Mouse (Mus musculus): Measurements from ENCODE around the gene Npepps. TPM values are rescaled to one million over a fixed set of nuclear protein-coding genes. Genes with fewer than 3 reads are reported as not detected.

Gene Npepps
- polyA plus RNA-seq, 1 experiment from 2014 or later = 64.1 TPM

DNA sequence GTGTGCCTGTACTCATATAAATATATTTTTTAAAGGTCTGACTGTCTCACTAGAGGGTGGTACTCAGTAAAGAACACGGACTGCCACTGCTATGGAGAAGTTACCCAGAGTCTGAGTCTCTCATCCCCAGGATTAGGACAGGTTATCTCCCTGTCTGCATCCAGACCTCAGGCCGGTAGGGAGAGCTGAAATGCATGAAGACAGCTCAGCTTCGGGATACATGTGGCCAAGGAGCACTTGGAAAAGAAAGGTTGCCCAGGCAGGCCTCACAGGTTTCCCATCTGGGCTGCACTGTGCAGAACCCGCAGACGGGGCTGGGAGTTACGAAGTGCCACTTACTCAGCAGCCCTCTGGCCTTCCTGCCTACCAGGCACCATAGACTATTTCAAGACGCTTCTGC lies 123.4 kb downstream of the Npepps start:
- WGBS = 84% methylated on average over 7 of the region's 7 CpGs
- Histone ChIP-seq H3K27me3 (ENCODE audit: control insufficient read depth, insufficient read depth, low read length) (no peaks in the 10 kb centered on the region), H3K36me3 (ENCODE audit: control insufficient read depth, insufficient read depth, low read length) (peaks cover 13% of the 10 kb centered on the region)

More for the DNA sequence above, 123.4 kb downstream of the Npepps start:
- DNase-seq (ENCODE audit: low spot score) (no peak), ATAC-seq (ENCODE audit: insufficient number of reproducible peaks, low FRiP score, low TSS enrichment, low read depth) (no peak)
- no peaks in the 10 kb centered on the region for H3K9me3 ChIP-seq (ENCODE audit: control insufficient read depth, low read length)
- H3K9ac ChIP-seq (ENCODE audit: low read length) = no peak overlapping the region
- H3K4me2 ChIP-seq (ENCODE audit: low read depth, severe bottlenecking) = no peak overlapping the region
- peaks cover 9% of the 10 kb centered on the region for H3K4me1 ChIP-seq (ENCODE audit: control insufficient read depth, insufficient read depth, low read length)
- no peak overlapping the region for H3K4me3 ChIP-seq (ENCODE audit: low read depth, low read length)
- no peak overlapping the region for H3K27ac ChIP-seq (replicated peaks; ENCODE audit: low read depth, low read length)

Other genes with a start within 250 kb of the Npepps start
- gene Lrrc46, start 239.2 kb downstream of the Npepps start, polyA plus RNA-seq (2014; fragmentation: Nextera tagmentation; extraction: Ambion mirVana) = 0.79 and 1.4 TPM in 2 replicates
- gene Mrpl10, start 239.1 kb downstream of the Npepps start, polyA plus RNA-seq (2014; fragmentation: Nextera tagmentation; extraction: Ambion mirVana) = 93.0 and 96.5 TPM in 2 replicates
- 5.8 and 6.3 TPM in 2 replicates for gene Osbpl7, start 230.0 kb downstream of the Npepps start, polyA plus RNA-seq (2014; fragmentation: Nextera tagmentation; extraction: Ambion mirVana)
- gene Tbx21, start 165.3 kb downstream of the Npepps start, polyA plus RNA-seq (2014; fragmentation: Nextera tagmentation; extraction: Ambion mirVana) = not detected in 2 replicates
- 6.2 and 6.5 TPM in 2 replicates for gene Tbkbp1, start 129.1 kb downstream of the Npepps start, polyA plus RNA-seq (2014; fragmentation: Nextera tagmentation; extraction: Ambion mirVana)
- gene Kpnb1, start 92.8 kb downstream of the Npepps start, polyA plus RNA-seq (2014; fragmentation: Nextera tagmentation; extraction: Ambion mirVana) = 97.6 and 102 TPM in 2 replicates
- 57.2 and 58.2 TPM in 2 replicates for gene Mrpl45, start 35.1 kb upstream of the Npepps start, polyA plus RNA-seq (2014; fragmentation: Nextera tagmentation; extraction: Ambion mirVana)
- 0.04 and 0.07 TPM in 2 replicates for gene Gpr179, start 71.4 kb upstream of the Npepps start, polyA plus RNA-seq (2014; fragmentation: Nextera tagmentation; extraction: Ambion mirVana)
- gene Socs7, start 81.9 kb upstream of the Npepps start, polyA plus RNA-seq (2014; fragmentation: Nextera tagmentation; extraction: Ambion mirVana) = 2.1 and 2.2 TPM in 2 replicates
- gene Arhgap23, start 134.9 kb upstream of the Npepps start, polyA plus RNA-seq (2014; fragmentation: Nextera tagmentation; extraction: Ambion mirVana) = 3.8 and 4.2 TPM in 2 replicates
- 0.13 TPM in 1 of 2 replicates, not detected in the other for gene 4933428G20Rik, start 219.7 kb upstream of the Npepps start, polyA plus RNA-seq (2014; fragmentation: Nextera tagmentation; extraction: Ambion mirVana)

Data from limb, embryonic 11.5 days (tissue).